Mouse (Mus musculus) testis, adult 2 months (tissue): Measurements from ENCODE around the gene Cacnb2.

Source experiments
- CTCF ChIP-seq: fragments of 200-500 bp; IDR thresholded peaks from 2 replicates; pipeline ENCODE4 v1.5.1; 2012; ENCODE audit warnings: low read depth, mild to moderate bottlenecking, inconsistent platforms, low read length, moderate library complexity; ENCODE audit not compliant: control insufficient read depth, insufficient read depth, insufficient replicate concordance
- POLR2A ChIP-seq: fragments of 200-500 bp; IDR thresholded peaks from 2 replicates; pipeline ENCODE4 v1.6.1; 2012; ENCODE audit warnings: low read depth, mild to moderate bottlenecking, inconsistent platforms, low read length, moderate library complexity; ENCODE audit not compliant: control insufficient read depth

- no peak for TF ChIP-seq POLR2A
- no peak for TF ChIP-seq CTCF
Measured at GRCm38 (mm10) chr2:14992531-14992930, 389.6 kb downstream of the Cacnb2 start.
